Mouse (Mus musculus) heart, adult 2 months (tissue): ENCODE measurements around the gene Gm10382.
"Not testable (repeated sequence)": the region's sequence is repeated elsewhere in the genome, so short reads cannot be mapped to it uniquely, and the experiment has no call there.

ENCODE experiments used
- CTCF ChIP-seq: fragments of 200-600 bp; IDR thresholded peaks from 2 replicates; pipeline ENCODE4 v1.8.1; 2022; ENCODE audit warnings: antibody characterized with exemption, mild to moderate bottlenecking, moderate library complexity
- EP300 ChIP-seq: fragments of 200-500 bp; IDR thresholded peaks from 2 replicates; pipeline ENCODE4 v1.6.1; 2011; ENCODE audit warnings: low read depth, low read length, control low read depth; ENCODE audit not compliant: insufficient read depth
- POLR2A ChIP-seq: fragments of 200-500 bp; IDR thresholded peaks from 2 replicates; pipeline ENCODE4 v1.6.1; 2011; ENCODE audit warnings: mild to moderate bottlenecking, low read depth, low read length, control low read depth; ENCODE audit not compliant: insufficient read depth

GRCm38 (mm10) chr5:125412536-125412935, 23.4 kb downstream of the Gm10382 start:
- TF ChIP-seq CTCF, POLR2A, EP300: not testable (repeated sequence)
